Mouse (Mus musculus): Measurements from ENCODE around the gene Ypel2. TPM values are rescaled to one million over a fixed set of nuclear protein-coding genes. Genes with fewer than 3 reads are reported as not detected.

Gene Ypel2
- polyA plus RNA-seq (2017; shearing (Covaris generic)), result 1 to 10 TPM; 2.5 to 2.7 TPM

DNA sequence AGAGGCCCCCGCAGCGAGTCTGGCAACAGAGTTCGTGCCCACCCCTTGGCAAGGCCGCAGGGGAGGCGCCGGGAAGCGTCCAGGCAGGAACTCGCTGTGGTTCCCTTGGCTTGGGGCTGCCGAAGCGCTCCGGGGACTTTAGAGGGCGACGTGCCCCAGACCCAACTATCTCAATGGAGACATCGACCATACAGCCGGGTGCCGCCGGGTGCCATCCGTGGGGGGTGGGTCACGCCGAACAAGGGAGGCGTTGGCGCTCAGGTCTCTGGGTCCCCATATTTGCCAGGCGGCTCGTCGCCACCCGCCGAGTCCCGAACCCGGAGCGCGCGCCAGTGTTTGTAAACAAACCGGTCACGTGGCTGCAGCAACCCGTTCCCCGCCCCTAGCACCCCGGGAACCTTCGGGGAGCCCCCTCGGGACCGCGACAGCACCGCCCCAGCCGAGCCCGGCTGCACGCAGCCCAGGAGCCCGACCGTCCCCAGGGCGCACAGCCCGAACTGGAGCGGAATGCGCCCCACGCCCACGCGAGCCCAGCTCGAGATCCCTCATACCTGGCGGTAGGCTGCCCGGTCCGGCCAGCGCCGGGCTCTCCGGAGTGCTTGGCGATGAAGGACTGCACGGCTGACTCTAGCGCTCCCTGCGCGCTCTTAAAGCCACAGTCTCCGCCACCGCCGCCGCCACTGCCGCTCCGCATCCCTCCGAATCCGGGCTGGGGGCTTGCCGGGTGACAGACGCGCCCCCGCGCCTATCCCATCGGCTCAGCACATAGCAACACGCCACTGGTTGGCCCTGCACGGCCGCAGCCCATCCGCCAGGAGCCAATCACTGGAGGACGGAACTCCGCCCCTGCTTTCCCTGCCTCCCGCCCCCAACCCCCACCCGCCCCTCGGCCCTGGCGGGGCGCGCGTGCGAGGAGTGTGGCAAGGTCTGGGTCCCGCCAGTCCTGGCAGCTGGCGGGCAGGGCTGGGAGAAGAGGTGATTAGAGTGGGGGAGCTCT is at the start of gene Ypel2:
Gene Ypel2, minus strand, starts transcription at position 667 of the 997 bp plus-strand sequence.

Other genes with a start within 250 kb of the Ypel2 start
- gene Cltc, start 236.1 kb downstream of the Ypel2 start, polyA plus RNA-seq (2017; shearing (Covaris generic)), result 100 to 1,000 TPM; 122 to 126 TPM
- gene Dhx40, start 186.0 kb downstream of the Ypel2 start, polyA plus RNA-seq (2017; shearing (Covaris generic)), result 10 to 100 TPM; 36.0 to 36.6 TPM
- gene Gdpd1, start 80.4 kb upstream of the Ypel2 start, polyA plus RNA-seq (2017; shearing (Covaris generic)), result under 1 TPM; 0.23 to 0.46 TPM
- gene Smg8, start 93.1 kb upstream of the Ypel2 start, polyA plus RNA-seq (2017; shearing (Covaris generic)), result 10 to 100 TPM; 21.0 to 26.1 TPM
- under 1 TPM; 0.20 to 0.36 TPM for gene Prr11, start 115.0 kb upstream of the Ypel2 start, polyA plus RNA-seq (2017; shearing (Covaris generic))
- gene Ska2, start 115.5 kb upstream of the Ypel2 start, polyA plus RNA-seq (2017; shearing (Covaris generic)), result 10 to 100 TPM in 1 of 2 experiments, 1 to 10 TPM in 1; 8.5 to 16.6 TPM
- gene Trim37, start 133.4 kb upstream of the Ypel2 start, polyA plus RNA-seq (2017; shearing (Covaris generic)), result 10 to 100 TPM; 11.4 to 14.5 TPM

Data from inflammation-experienced regulatory T-cells (primary cell).